Mouse (Mus musculus): ENCODE measurements around the gene 1700016C15Rik. TPM values are rescaled to one million over a fixed set of nuclear protein-coding genes. Genes with fewer than 3 reads are reported as not detected.

Gene 1700016C15Rik
- polyA plus RNA-seq, 1 experiment from 2014 or later = not detected

- H3K4me2 ChIP-seq (replicated peaks; ENCODE audit: low read depth, low read length) = no peak overlapping the region
- ATAC-seq (ENCODE audit: low FRiP score) (no peak), DNase-seq (ENCODE audit: low spot score) (no peak)
- WGBS = 80% methylated on average over 5 of the region's 5 CpGs
- no peaks in the 10 kb centered on the region for H3K27me3 ChIP-seq (ENCODE audit: control insufficient read depth, insufficient read depth, low read length)
- no peak overlapping the region for H3K9ac ChIP-seq (ENCODE audit: low read depth, low read length)
- H3K27ac ChIP-seq (ENCODE audit: low read depth, low read length) = no peak overlapping the region
- H3K9me3 ChIP-seq (ENCODE audit: control insufficient read depth, low read length) = no peaks in the 10 kb centered on the region
- H3K4me3 ChIP-seq (ENCODE audit: low read depth, low read length) = no peak overlapping the region
- no peaks in the 10 kb centered on the region for H3K4me1 ChIP-seq (replicated peaks; ENCODE audit: control insufficient read depth, insufficient read depth, low read length)
- no peaks in the 10 kb centered on the region for H3K36me3 ChIP-seq (ENCODE audit: control insufficient read depth, insufficient read depth, low read length)
Measured at GRCm38 (mm10) chr1:177757249-177757648, 27.6 kb downstream of the 1700016C15Rik start.

GRCm38 (mm10) chr1:177768931-177769330 lies 39.3 kb downstream of the 1700016C15Rik start:
- no peak overlapping the region for H3K4me2 ChIP-seq (replicated peaks; ENCODE audit: low read depth, low read length)
- no peaks in the 10 kb centered on the region for H3K36me3 ChIP-seq (ENCODE audit: control insufficient read depth, insufficient read depth, low read length)
- no peaks in the 10 kb centered on the region for H3K27me3 ChIP-seq (ENCODE audit: control insufficient read depth, insufficient read depth, low read length)
- H3K27ac ChIP-seq (ENCODE audit: low read depth, low read length) = no peak overlapping the region
- ATAC-seq (ENCODE audit: low FRiP score) (no peak), DNase-seq (ENCODE audit: low spot score) (no peak)
- no peak overlapping the region for H3K9ac ChIP-seq (ENCODE audit: low read depth, low read length)
- no peak overlapping the region for H3K4me3 ChIP-seq (ENCODE audit: low read depth, low read length)
- no peaks in the 10 kb centered on the region for H3K9me3 ChIP-seq (ENCODE audit: control insufficient read depth, low read length)
- no peaks in the 10 kb centered on the region for H3K4me1 ChIP-seq (replicated peaks; ENCODE audit: control insufficient read depth, insufficient read depth, low read length)

- no peak for DNase-seq (ENCODE audit: low spot score)
- no peak for ATAC-seq (ENCODE audit: low FRiP score)
- Histone ChIP-seq H3K9ac (ENCODE audit: low read depth, low read length) (no peak overlapping the region), H3K4me2 (replicated peaks; ENCODE audit: low read depth, low read length) (no peak overlapping the region), H3K36me3 (ENCODE audit: control insufficient read depth, insufficient read depth, low read length) (peaks cover 3% of the 10 kb centered on the region; the same call in 1 of the 2 replicates), H3K27ac (ENCODE audit: low read depth, low read length) (no peak overlapping the region), H3K4me1 (replicated peaks; ENCODE audit: control insufficient read depth, insufficient read depth, low read length) (no peaks in the 10 kb centered on the region), H3K4me3 (ENCODE audit: low read depth, low read length) (no peak overlapping the region), H3K9me3 (ENCODE audit: control insufficient read depth, low read length) (no peaks in the 10 kb centered on the region), H3K27me3 (ENCODE audit: control insufficient read depth, insufficient read depth, low read length) (no peaks in the 10 kb centered on the region)
- WGBS = 93% methylated on average over 2 of the region's 2 CpGs
Measured at GRCm38 (mm10) chr1:177777397-177777796, 47.8 kb downstream of the 1700016C15Rik start.

- ATAC-seq (ENCODE audit: low FRiP score) = no peak
- H3K4me1 ChIP-seq (replicated peaks; ENCODE audit: control insufficient read depth, insufficient read depth, low read length) = peaks cover 2% of the 10 kb centered on the region; the same call in 1 of the 2 replicates
- H3K36me3 ChIP-seq (ENCODE audit: control insufficient read depth, insufficient read depth, low read length) = no peaks in the 10 kb centered on the region
- H3K4me2 ChIP-seq (replicated peaks; ENCODE audit: low read depth, low read length) = no peak overlapping the region
- no peak overlapping the region for H3K9ac ChIP-seq (ENCODE audit: low read depth, low read length)
- no peak overlapping the region for H3K4me3 ChIP-seq (ENCODE audit: low read depth, low read length)
- H3K27me3 ChIP-seq (ENCODE audit: control insufficient read depth, insufficient read depth, low read length) = no peaks in the 10 kb centered on the region
- H3K27ac ChIP-seq (ENCODE audit: low read depth, low read length) = no peak overlapping the region
- H3K9me3 ChIP-seq (ENCODE audit: control insufficient read depth, low read length) = peaks cover 2% of the 10 kb centered on the region; the same call in 1 of the 2 replicates
- no peak for DNase-seq (ENCODE audit: low spot score)
- 89% methylated on average over 3 of the region's 3 CpGs for WGBS
Measured at GRCm38 (mm10) chr1:177792835-177793234, 63.2 kb downstream of the 1700016C15Rik start.

DNA sequence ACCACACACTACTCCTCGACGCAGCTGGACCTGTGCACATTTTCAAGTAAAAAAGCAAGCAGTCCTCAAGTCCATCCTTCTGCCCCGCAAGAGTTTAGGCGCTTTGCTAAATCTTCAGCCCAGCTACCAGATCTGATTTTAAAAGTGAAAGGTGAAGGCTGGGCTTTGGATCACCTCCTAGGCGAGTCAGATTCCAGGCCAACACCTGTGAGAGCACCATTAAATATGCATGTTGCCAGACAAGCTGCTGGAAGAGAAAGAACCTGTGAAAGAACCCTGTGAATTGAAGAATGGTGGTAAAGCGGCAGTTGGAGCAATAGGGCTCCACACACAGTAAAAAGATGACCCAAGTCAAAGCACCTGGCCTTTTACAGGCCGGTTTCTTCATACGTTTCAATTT lies 65.3 kb downstream of the 1700016C15Rik start:
- H3K4me1 ChIP-seq (replicated peaks; ENCODE audit: control insufficient read depth, insufficient read depth, low read length) = peaks cover 2% of the 10 kb centered on the region; the same call in 1 of the 2 replicates
- no peak overlapping the region for H3K27ac ChIP-seq (ENCODE audit: low read depth, low read length)
- no peaks in the 10 kb centered on the region for H3K36me3 ChIP-seq (ENCODE audit: control insufficient read depth, insufficient read depth, low read length)
- H3K9ac ChIP-seq (ENCODE audit: low read depth, low read length) = peak overlapping the region; percentile 85
- 9% methylated on average over 8 of the region's 8 CpGs for WGBS
- peak overlapping the region; percentile 89 for H3K4me3 ChIP-seq (ENCODE audit: low read depth, low read length)
- H3K9me3 ChIP-seq (ENCODE audit: control insufficient read depth, low read length) = 0 out of 2 replicates have a peak, but pooled peaks cover under 1% of the 10 kb centered on the region
- H3K4me2 ChIP-seq (replicated peaks; ENCODE audit: low read depth, low read length) = peak overlapping the region; percentile 64
- ATAC-seq (ENCODE audit: low FRiP score) (no peak), DNase-seq (ENCODE audit: low spot score) (peak; percentile 15)
- H3K27me3 ChIP-seq (ENCODE audit: control insufficient read depth, insufficient read depth, low read length) = no peaks in the 10 kb centered on the region

DNA sequence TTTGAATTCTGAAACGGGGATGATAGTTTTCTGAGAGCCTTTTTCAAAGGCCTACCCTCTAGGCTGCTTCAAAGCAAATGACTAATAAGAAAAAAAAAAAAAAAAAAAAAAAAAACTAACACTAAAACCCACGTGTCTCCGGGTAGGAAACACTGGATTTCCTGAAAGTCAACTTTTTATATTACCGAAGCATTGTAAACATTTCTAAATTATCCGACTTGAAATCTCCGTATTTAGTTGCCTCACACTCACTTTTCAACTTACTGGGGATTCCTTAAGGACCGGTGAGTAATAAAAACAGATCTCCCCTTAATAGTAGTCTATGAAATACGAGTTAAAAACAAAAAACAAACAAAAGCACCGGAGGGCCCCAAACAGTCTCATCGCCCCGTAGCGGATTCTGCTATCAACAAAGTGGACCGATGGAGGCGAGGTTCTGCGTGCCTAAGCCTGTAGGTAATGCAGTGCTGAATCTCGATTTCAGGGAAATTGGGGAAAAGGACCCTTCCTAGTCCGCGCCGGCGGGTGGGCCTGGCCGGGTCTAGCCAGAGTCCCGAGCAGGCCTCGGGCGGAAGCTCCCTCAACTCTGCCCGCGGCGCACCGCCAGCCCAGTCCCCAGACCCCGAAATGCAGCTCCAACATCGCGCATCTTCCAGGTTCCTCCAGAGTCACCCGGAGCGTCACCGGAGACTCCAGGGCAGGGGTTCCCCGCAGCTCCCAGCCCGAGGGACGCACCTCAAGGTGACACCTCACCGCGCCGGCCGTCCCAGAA lies 66.0 kb downstream of the 1700016C15Rik start:
- H3K9me3 ChIP-seq (ENCODE audit: control insufficient read depth, low read length) = no peaks in the 10 kb centered on the region
- WGBS = under 1% methylated on average over 41 of the region's 41 CpGs
- H3K27ac ChIP-seq (ENCODE audit: low read depth, low read length) = peak overlapping the region; percentile 88
- H3K36me3 ChIP-seq (ENCODE audit: control insufficient read depth, insufficient read depth, low read length) = no peaks in the 10 kb centered on the region
- H3K27me3 ChIP-seq (ENCODE audit: control insufficient read depth, insufficient read depth, low read length) = no peaks in the 10 kb centered on the region
- ATAC-seq (ENCODE audit: low FRiP score) = peak; percentile 59
- H3K4me3 ChIP-seq (ENCODE audit: low read depth, low read length) = peak overlapping the region; percentile 89
- H3K4me2 ChIP-seq (replicated peaks; ENCODE audit: low read depth, low read length) = peak overlapping the region; percentile 64
- peak; percentile 73 for DNase-seq (ENCODE audit: low spot score)
- H3K4me1 ChIP-seq (replicated peaks; ENCODE audit: control insufficient read depth, insufficient read depth, low read length) = peaks cover 2% of the 10 kb centered on the region; the same call in 1 of the 2 replicates
- peak overlapping the region; percentile 85 for H3K9ac ChIP-seq (ENCODE audit: low read depth, low read length)

- peaks cover 2% of the 10 kb centered on the region; the same call in 1 of the 2 replicates for H3K4me1 ChIP-seq (replicated peaks; ENCODE audit: control insufficient read depth, insufficient read depth, low read length)
- H3K27ac ChIP-seq (ENCODE audit: low read depth, low read length) = peak within 1 kb of the TSS; percentile 88
- 1% methylated on average over 49 of the region's 64 CpGs for whole genome bisulfite sequencing
- peak within 1 kb of the TSS; percentile 85 for H3K9ac ChIP-seq (ENCODE audit: low read depth, low read length)
- peak; percentile 99 for ATAC-seq (ENCODE audit: low FRiP score)
- H3K9me3 ChIP-seq (ENCODE audit: control insufficient read depth, low read length) = no peaks in the 10 kb centered on the region
- peak; percentile 99 for DNase-seq (ENCODE audit: low spot score)
- peak within 1 kb of the TSS; percentile 64 for H3K4me2 ChIP-seq (replicated peaks; ENCODE audit: low read depth, low read length)
- H3K36me3 ChIP-seq (ENCODE audit: control insufficient read depth, insufficient read depth, low read length) = no peaks in the 10 kb centered on the region
- H3K27me3 ChIP-seq (ENCODE audit: control insufficient read depth, insufficient read depth, low read length) = no peaks in the 10 kb centered on the region
- peak within 1 kb of the TSS; percentile 89 for H3K4me3 ChIP-seq (ENCODE audit: low read depth, low read length)
Measured at GRCm38 (mm10) chr1:177796193-177796939, 66.8 kb downstream of the 1700016C15Rik start, which contains the start of gene Adss. Gene Adss (minus strand): TSS chr1:177796511.

DNA sequence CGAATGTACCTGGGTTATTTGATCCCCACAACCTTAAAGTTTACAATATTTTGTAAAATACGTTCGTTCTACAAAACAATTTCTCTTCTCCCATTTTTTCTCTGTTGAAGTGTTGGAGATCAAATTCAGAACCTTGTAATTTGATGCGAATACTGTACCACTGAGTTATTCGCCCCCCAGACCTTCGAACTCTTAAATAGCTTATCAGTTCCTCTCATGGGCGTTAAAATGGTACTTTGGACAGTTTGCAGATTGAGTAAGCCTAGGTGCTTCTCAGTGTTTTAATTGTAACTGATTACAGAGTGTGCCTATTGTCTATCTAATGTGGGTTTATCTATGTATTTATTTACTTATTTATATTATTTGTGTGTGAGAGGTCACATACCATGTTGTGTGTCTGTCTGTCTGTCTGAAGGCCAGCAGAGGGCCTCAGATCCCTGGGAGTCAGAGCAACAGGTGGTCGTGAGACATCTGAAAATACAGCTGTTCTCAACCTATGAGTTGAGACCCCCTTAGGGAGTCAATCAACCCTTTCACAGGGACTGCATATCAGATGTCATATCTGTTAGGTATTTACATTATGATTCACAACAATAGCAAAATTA lies 67.6 kb downstream of the 1700016C15Rik start:
- WGBS = 78% methylated on average over 8 of the region's 8 CpGs
- Histone ChIP-seq H3K4me2 (replicated peaks; ENCODE audit: low read depth, low read length) (no peak overlapping the region), H3K4me1 (replicated peaks; ENCODE audit: control insufficient read depth, insufficient read depth, low read length) (peaks cover 2% of the 10 kb centered on the region; the same call in 1 of the 2 replicates), H3K9ac (ENCODE audit: low read depth, low read length) (no peak overlapping the region), H3K27me3 (ENCODE audit: control insufficient read depth, insufficient read depth, low read length) (no peaks in the 10 kb centered on the region), H3K27ac (ENCODE audit: low read depth, low read length) (no peak overlapping the region), H3K36me3 (ENCODE audit: control insufficient read depth, insufficient read depth, low read length) (no peaks in the 10 kb centered on the region), H3K4me3 (ENCODE audit: low read depth, low read length) (no peak overlapping the region), H3K9me3 (ENCODE audit: control insufficient read depth, low read length) (no peaks in the 10 kb centered on the region)
- DNase-seq (ENCODE audit: low spot score) = no peak
- no peak for ATAC-seq (ENCODE audit: low FRiP score)
